Mouse (Mus musculus) embryonic facial prominence, embryonic 11.5 days (tissue): ENCODE results near the gene Grin2c. TPM values are rescaled to one million over a fixed set of nuclear protein-coding genes. Genes with fewer than 3 reads are reported as not detected.

Experiments
- ATAC-seq: fragments of 200-750 bp; cut with Nextera tagmentation; replicated peaks from 2 replicates; pipeline ENCODE4 v1.8.0; 2017; ENCODE audit warnings: low read depth; ENCODE audit not compliant: insufficient number of reproducible peaks, low FRiP score, low TSS enrichment
- DNase-seq: peaks from one replicate; pipeline ENCODE4 v3.0.0-alpha.2; 2015; ENCODE audit warnings: low spot score
- H3K27ac ChIP-seq: fragments of 300-500 bp; sonication (generic); replicated peaks from 2 replicates; pipeline ENCODE4 v1.5.1; 2014; ENCODE audit warnings: mild to moderate bottlenecking, low read depth, low read length, control low read depth
- H3K27me3 ChIP-seq: fragments of 300-500 bp; sonication (generic); 2 replicates; pipeline ENCODE4 v1.6.1; 2014; ENCODE audit warnings: mild to moderate bottlenecking, low read length, moderate library complexity, mixed read lengths; ENCODE audit not compliant: control insufficient read depth, insufficient read depth
- H3K36me3 ChIP-seq: fragments of 300-500 bp; sonication (generic); replicated peaks from 2 replicates; pipeline ENCODE4 v1.6.1; 2014; ENCODE audit warnings: low read depth, mild to moderate bottlenecking, low read length, moderate library complexity, mixed read lengths; ENCODE audit not compliant: control insufficient read depth, insufficient read depth
- H3K4me1 ChIP-seq: fragments of 300-500 bp; sonication (generic); 2 replicates; pipeline ENCODE4 v1.6.1; 2014; ENCODE audit warnings: low read length, mixed read lengths; ENCODE audit not compliant: control insufficient read depth, insufficient read depth
- H3K4me2 ChIP-seq: fragments of 300-500 bp; sonication (generic); 2 replicates; pipeline ENCODE4 v1.6.1; 2014; ENCODE audit warnings: low read depth, mild to moderate bottlenecking, control low read depth, low read length, moderate library complexity
- H3K4me3 ChIP-seq: fragments of 300-500 bp; sonication (generic); 2 replicates; pipeline ENCODE4 v1.5.1; 2014; ENCODE audit warnings: low read depth, low read length, control low read depth
- H3K9ac ChIP-seq: fragments of 300-500 bp; sonication (generic); replicated peaks from 2 replicates; pipeline ENCODE4 v1.6.1; 2014; ENCODE audit warnings: mild to moderate bottlenecking, control low read depth, low read length
- H3K9me3 ChIP-seq: fragments of 300-500 bp; sonication (generic); replicated peaks from 2 replicates; pipeline ENCODE4 v1.6.1; 2016; ENCODE audit warnings: mild to moderate bottlenecking, low read length, inconsistent platforms, mixed read lengths; ENCODE audit not compliant: control insufficient read depth
- WGBS: fragments of 180-500 bp; shearing (Covaris S2); extraction: QIAGEN DNeasy Blood & Tissue Kit; methylation state at CpG from one replicate; pipeline ENCODE4 v1.1.7; 2014; 5-methylcytosine and 5-hydroxymethylcytosine counted together
- polyA plus RNA-seq: library from polyadenylated mRNA; unstranded; fragments of >200 nt; fragmentation: Nextera tagmentation; extraction: Ambion mirVana; gene quantifications from 2 replicates; pipeline ENCODE4 v1.2.1, GENCODE M21; 2014

Gene Grin2c
- polyA plus RNA-seq, 1 experiment from 2014 or later, result 0.04 TPM

- Histone ChIP-seq H3K4me1 (peaks cover 13% of the 10 kb centered on the region), H3K4me2 (peak overlapping the region; percentile 69), H3K27me3 (peaks cover 61% of the 10 kb centered on the region), H3K36me3 (no peaks in the 10 kb centered on the region), H3K9ac (no peak overlapping the region), H3K9me3 (no peaks in the 10 kb centered on the region), H3K27ac (no peak overlapping the region), H3K4me3 (peak overlapping the region; percentile 36)
- no peak for ATAC-seq
- WGBS, result 1% methylated on average over 22 of the region's 22 CpGs
- DNase-seq, result no peak
Measured at GRCm38 (mm10) chr11:115266400-115266778, 654 bp downstream of the Grin2c start.

GRCm38 (mm10) chr11:115265771-115266399 is 1.2 kb downstream of the Grin2c start:
- Histone ChIP-seq H3K27me3 (peaks cover 61% of the 10 kb centered on the region), H3K4me3 (no peak overlapping the region), H3K27ac (no peak overlapping the region), H3K4me1 (peaks cover 13% of the 10 kb centered on the region), H3K9me3 (no peaks in the 10 kb centered on the region), H3K9ac (no peak overlapping the region), H3K4me2 (no peak overlapping the region), H3K36me3 (no peaks in the 10 kb centered on the region)
- DNase-seq (no peak), ATAC-seq (no peak)
- 4% methylated on average over 20 of the region's 20 CpGs for WGBS

GRCm38 (mm10) chr11:115264862-115265668 is 2.0 kb downstream of the Grin2c start:
- ATAC-seq (no peak), DNase-seq (peak; percentile 63)
- 5% methylated on average over 39 of the region's 39 CpGs for WGBS
- Histone ChIP-seq H3K27me3 (peaks cover 61% of the 10 kb centered on the region), H3K9ac (no peak overlapping the region), H3K4me1 (peaks cover 13% of the 10 kb centered on the region), H3K9me3 (no peaks in the 10 kb centered on the region), H3K27ac (no peak overlapping the region), H3K4me2 (peak overlapping the region; percentile 36), H3K36me3 (no peaks in the 10 kb centered on the region), H3K4me3 (peak overlapping the region; percentile 23; the same call in 1 of the 2 replicates)

- Histone ChIP-seq H3K9me3 (no peaks in the 10 kb centered on the region), H3K27ac (no peak overlapping the region), H3K4me1 (peaks cover 13% of the 10 kb centered on the region), H3K4me2 (no peak overlapping the region), H3K4me3 (no peak overlapping the region), H3K36me3 (no peaks in the 10 kb centered on the region), H3K9ac (no peak overlapping the region), H3K27me3 (peaks cover 61% of the 10 kb centered on the region)
- DNase-seq, result no peak
- no peak for ATAC-seq
- 59% methylated on average over 7 of the region's 7 CpGs for WGBS
Measured at GRCm38 (mm10) chr11:115264136-115264861, 2.7 kb downstream of the Grin2c start.

- H3K4me2 ChIP-seq, result no peak overlapping the region
- peaks cover 13% of the 10 kb centered on the region for H3K4me1 ChIP-seq
- no peaks in the 10 kb centered on the region for H3K36me3 ChIP-seq
- no peak overlapping the region for H3K9ac ChIP-seq
- WGBS, result 81% methylated on average over 11 of the region's 11 CpGs
- no peak overlapping the region for H3K4me3 ChIP-seq
- no peak for ATAC-seq
- H3K27me3 ChIP-seq, result peaks cover 66% of the 10 kb centered on the region
- no peak overlapping the region for H3K27ac ChIP-seq
- DNase-seq, result no peak
- H3K9me3 ChIP-seq, result no peaks in the 10 kb centered on the region
Measured at GRCm38 (mm10) chr11:115262954-115263353, 4.1 kb downstream of the Grin2c start.

- Histone ChIP-seq H3K27me3 (peaks cover 38% of the 10 kb centered on the region), H3K4me1 (no peaks in the 10 kb centered on the region), H3K4me2 (no peak overlapping the region), H3K36me3 (no peaks in the 10 kb centered on the region), H3K27ac (no peak overlapping the region), H3K9me3 (no peaks in the 10 kb centered on the region), H3K9ac (no peak overlapping the region), H3K4me3 (no peak overlapping the region)
- DNase-seq (no peak), ATAC-seq (no peak)
- WGBS, result 75% methylated on average over 4 of the region's 4 CpGs
Measured at GRCm38 (mm10) chr11:115259134-115259533, 7.9 kb downstream of the Grin2c start.

- WGBS, result 13% methylated on average over 59 of the region's 59 CpGs
- Histone ChIP-seq H3K9ac (no peak overlapping the region), H3K4me3 (0 out of 2 replicates have a peak overlapping the region, but pooled peaks have one; percentile 8), H3K9me3 (no peaks in the 10 kb centered on the region), H3K36me3 (no peaks in the 10 kb centered on the region), H3K4me1 (no peaks in the 10 kb centered on the region), H3K27me3 (peaks cover 32% of the 10 kb centered on the region), H3K4me2 (peak overlapping the region; percentile 19), H3K27ac (no peak overlapping the region)
- ATAC-seq, result no peak
- DNase-seq, result peak; percentile 57
Measured at GRCm38 (mm10) chr11:115257775-115258510, 9.1 kb downstream of the Grin2c start.
